Mouse (Mus musculus) liver, postnatal 0 days (tissue): ENCODE measurements around the gene Mnd1. TPM values are rescaled to one million over a fixed set of nuclear protein-coding genes. Genes with fewer than 3 reads are reported as not detected.

Source experiments
- ATAC-seq: fragments of 200-750 bp; cut with Nextera tagmentation; 2 replicates; pipeline ENCODE4 v1.8.0; 2017; ENCODE audit warnings: mild to moderate bottlenecking, moderate library complexity
- DNase-seq: peaks from one replicate; pipeline ENCODE4 v3.0.0-alpha.2; 2016
- H3K27ac ChIP-seq: fragments of 300-500 bp; sonication (generic); 2 replicates; pipeline ENCODE4 v1.5.1; 2014; ENCODE audit warnings: antibody characterized with exemption, moderate library complexity, mild to moderate bottlenecking, low read depth
- H3K27me3 ChIP-seq: fragments of 300-500 bp; sonication (generic); 2 replicates; pipeline ENCODE4 v1.6.1; 2014; ENCODE audit warnings: low read length, control low read depth, mixed read lengths; ENCODE audit not compliant: insufficient read depth
- H3K36me3 ChIP-seq: fragments of 300-500 bp; sonication (generic); replicated peaks from 2 replicates; pipeline ENCODE4 v1.6.1; 2014; ENCODE audit warnings: mild to moderate bottlenecking, control low read depth, low read length, moderate library complexity, mixed read lengths; ENCODE audit not compliant: insufficient read depth
- H3K4me1 ChIP-seq: fragments of 300-500 bp; sonication (generic); 2 replicates; pipeline ENCODE4 v1.6.1; 2014; ENCODE audit warnings: antibody characterized with exemption, mild to moderate bottlenecking, control low read depth; ENCODE audit not compliant: insufficient read depth
- H3K4me2 ChIP-seq: fragments of 300-500 bp; sonication (generic); 2 replicates; pipeline ENCODE4 v1.6.1; 2014; ENCODE audit warnings: low read depth, mild to moderate bottlenecking, low read length, moderate library complexity, mixed read lengths
- H3K4me3 ChIP-seq: fragments of 300-500 bp; sonication (generic); 2 replicates; pipeline ENCODE4 v1.5.1; 2014; ENCODE audit warnings: low read depth, low read length
- H3K9ac ChIP-seq: fragments of 300-500 bp; sonication (generic); replicated peaks from 2 replicates; pipeline ENCODE4 v1.6.1; 2014; ENCODE audit warnings: mild to moderate bottlenecking, moderate library complexity
- H3K9me3 ChIP-seq: fragments of 300-500 bp; sonication (generic); 2 replicates; pipeline ENCODE4 v1.6.1; 2016; ENCODE audit warnings: mild to moderate bottlenecking, control low read depth, low read length, mixed read lengths
- CTCF ChIP-seq: sonication (generic); IDR thresholded peaks from 2 replicates; pipeline ENCODE4 v1.5.1; 2016; ENCODE audit warnings: antibody characterized with exemption, low read depth
- EP300 ChIP-seq: IDR thresholded peaks from 2 replicates; pipeline ENCODE4 v1.6.1; 2016; ENCODE audit warnings: antibody characterized with exemption, low read depth, mild to moderate bottlenecking
- WGBS: fragments of 180-500 bp; shearing (Covaris S2); extraction: QIAGEN DNeasy Blood & Tissue Kit; methylation state at CpG from one replicate; pipeline ENCODE4 v1.1.7; 2014; ENCODE audit not compliant: insufficient replicate concordance; 5-methylcytosine and 5-hydroxymethylcytosine counted together
- polyA plus RNA-seq: library from polyadenylated mRNA; unstranded; fragments of >200 nt; fragmentation: Nextera tagmentation; extraction: Ambion mirVana; gene quantifications from 2 replicates; pipeline ENCODE4 v1.2.1, GENCODE M21; 2015

Mnd1 gene
- polyA plus RNA-seq, 1 experiment from 2014 or later: 8.3 TPM

DNA sequence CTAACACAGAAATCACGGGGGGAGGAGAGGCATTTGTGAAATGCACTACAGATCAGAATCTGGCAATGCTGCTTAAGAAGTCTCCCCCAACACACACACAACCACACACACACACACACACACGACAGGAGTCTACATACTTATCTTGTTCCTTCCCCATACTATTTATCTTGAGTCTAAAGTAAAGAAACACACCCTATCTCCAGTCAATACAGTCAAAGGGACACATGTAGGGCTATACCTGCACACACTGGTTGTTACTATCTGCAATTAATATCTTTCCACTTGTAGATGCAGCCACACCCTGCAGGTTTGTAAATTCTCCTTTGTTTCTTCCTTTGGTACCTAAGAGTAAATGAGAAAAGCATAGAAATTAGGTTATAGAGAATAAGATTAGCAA is 22.2 kb upstream of the Mnd1 start:
- TF ChIP-seq EP300: no peak
- TF ChIP-seq CTCF: no peak
- Histone ChIP-seq H3K9ac (no peak overlapping the region), H3K4me3 (no peak overlapping the region), H3K4me2 (no peak overlapping the region), H3K36me3 (no peaks in the 10 kb centered on the region; the same call in 1 of the 2 replicates), H3K27me3 (no peaks in the 10 kb centered on the region), H3K9me3 (no peaks in the 10 kb centered on the region), H3K4me1 (0 out of 2 replicates have a peak, but pooled peaks cover 4% of the 10 kb centered on the region), H3K27ac (no peak overlapping the region)
- no peak for ATAC-seq
- WGBS: 55% methylated on average over 2 of the region's 2 CpGs
- no peak for DNase-seq

- H3K36me3 ChIP-seq: peaks cover 4% of the 10 kb centered on the region
- 0 out of 2 replicates have a peak, but pooled peaks cover 2% of the 10 kb centered on the region for H3K4me1 ChIP-seq
- no peak overlapping the region for H3K4me3 ChIP-seq
- H3K9ac ChIP-seq: no peak overlapping the region
- H3K27me3 ChIP-seq: no peaks in the 10 kb centered on the region
- H3K4me2 ChIP-seq: no peak overlapping the region
- TF ChIP-seq EP300 (no peak), CTCF (peak; percentile 88)
- ATAC-seq (no peak), DNase-seq (peak; percentile 70)
- no peak overlapping the region for H3K27ac ChIP-seq
- 51% methylated on average over 7 of the region's 7 CpGs for WGBS
- H3K9me3 ChIP-seq: no peaks in the 10 kb centered on the region
These were observed 20.0 kb upstream of the Mnd1 start for GRCm38 (mm10) chr3:84175337-84176315.

GRCm38 (mm10) chr3:84173581-84174154 is 18.1 kb upstream of the Mnd1 start, which contains the start of gene Gm6525:
Gene Gm6525 (plus strand): TSS chr3:84174104.
- H3K4me3 ChIP-seq: no peak within 1 kb of the TSS
- WGBS: 80% methylated on average over 11 of the region's 11 CpGs
- no peaks in the 10 kb centered on the region for H3K9me3 ChIP-seq
- no peaks in the 10 kb centered on the region for H3K27me3 ChIP-seq
- H3K9ac ChIP-seq: no peak within 1 kb of the TSS
- ATAC-seq: no peak
- H3K4me1 ChIP-seq: no peaks in the 10 kb centered on the region
- no peak within 1 kb of the TSS for H3K27ac ChIP-seq
- peaks cover 7% of the 10 kb centered on the region for H3K36me3 ChIP-seq
- DNase-seq: no peak
- no peak for TF ChIP-seq CTCF
- no peak for TF ChIP-seq EP300
- no peak within 1 kb of the TSS for H3K4me2 ChIP-seq

- 45% methylated on average over 11 of the region's 11 CpGs for WGBS
These were observed 16.8 kb upstream of the Mnd1 start for GRCm38 (mm10) chr3:84172406-84172805.

GRCm38 (mm10) chr3:84169393-84170005 is 13.9 kb upstream of the Mnd1 start:
- no peak for DNase-seq
- TF ChIP-seq CTCF: peak; percentile 45
- TF ChIP-seq EP300: no peak
- whole genome bisulfite sequencing: 43% methylated on average over 8 of the region's 8 CpGs

More at GRCm38 (mm10) chr3:84172406-84172805, 16.8 kb upstream of the Mnd1 start:
- H3K4me2 ChIP-seq: no peak overlapping the region
- DNase-seq (peak; percentile 30), ATAC-seq (no peak)
- H3K9ac ChIP-seq: no peak overlapping the region
- no peak overlapping the region for H3K4me3 ChIP-seq
- H3K36me3 ChIP-seq: peaks cover 9% of the 10 kb centered on the region
- no peaks in the 10 kb centered on the region for H3K4me1 ChIP-seq
- H3K9me3 ChIP-seq: no peaks in the 10 kb centered on the region
- no peak for TF ChIP-seq EP300
- no peak overlapping the region for H3K27ac ChIP-seq
- H3K27me3 ChIP-seq: no peaks in the 10 kb centered on the region

DNA sequence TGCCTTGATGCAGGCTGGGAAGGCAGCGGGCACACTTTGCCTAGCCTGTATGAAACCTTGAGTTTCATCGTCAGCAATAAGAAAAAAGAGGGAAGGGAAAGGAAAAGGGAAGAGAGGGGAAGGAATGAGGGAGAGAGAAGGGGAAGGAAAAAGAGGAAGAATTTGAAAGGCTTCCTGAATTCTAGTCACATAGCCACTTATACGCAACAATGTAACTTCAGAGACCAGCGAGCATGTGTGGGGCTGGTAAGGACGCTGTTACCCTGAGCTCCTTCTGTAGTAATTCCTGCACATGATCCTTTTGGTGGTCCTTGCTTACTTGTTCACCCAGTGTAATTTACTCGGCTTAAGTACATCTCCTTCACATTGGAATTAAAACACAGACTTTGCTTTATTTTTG is 13.4 kb upstream of the Mnd1 start:
- 51% methylated on average over 6 of the region's 6 CpGs for WGBS
- no peaks in the 10 kb centered on the region for H3K4me1 ChIP-seq
- no peak overlapping the region for H3K4me3 ChIP-seq
- DNase-seq (no peak), ATAC-seq (no peak)
- H3K36me3 ChIP-seq: peaks cover 10% of the 10 kb centered on the region; the same call in 1 of the 2 replicates
- H3K9me3 ChIP-seq: no peaks in the 10 kb centered on the region
- no peak overlapping the region for H3K4me2 ChIP-seq
- H3K9ac ChIP-seq: no peak overlapping the region
- no peak for TF ChIP-seq CTCF
- TF ChIP-seq EP300: no peak
- no peak overlapping the region for H3K27ac ChIP-seq
- no peaks in the 10 kb centered on the region for H3K27me3 ChIP-seq

More at GRCm38 (mm10) chr3:84169393-84170005, 13.9 kb upstream of the Mnd1 start:
- Histone ChIP-seq H3K36me3 (peaks cover 10% of the 10 kb centered on the region; the same call in 1 of the 2 replicates), H3K4me3 (no peak overlapping the region), H3K9ac (no peak overlapping the region), H3K4me1 (no peaks in the 10 kb centered on the region), H3K27me3 (no peaks in the 10 kb centered on the region), H3K4me2 (no peak overlapping the region; the same call in 1 of the 2 replicates), H3K27ac (no peak overlapping the region), H3K9me3 (no peaks in the 10 kb centered on the region)
- no peak for ATAC-seq
